Mouse (Mus musculus) central nervous system, embryonic 11.5 days (tissue): ENCODE measurements around the gene Ctbs. TPM values are rescaled to one million over a fixed set of nuclear protein-coding genes. Genes with fewer than 3 reads are reported as not detected.

Experiments
- polyA plus RNA-seq: library from polyadenylated mRNA; depleted of rRNA; stranded (reverse); fragments of >200 nt; gene quantifications from 2 replicates; pipeline ENCODE4 v1.2.3, GENCODE M21; 2012; rRNA removed

Ctbs gene
- 2.1 and 4.1 TPM in 2 replicates for polyA plus RNA-seq

GRCm38 (mm10) chr3:146449745-146450250, at the start of gene Ctbs:
Gene Ctbs, plus strand, starts transcription at chr3:146449795.

GRCm38 (mm10) chr3:146404311-146405201, 45.0 kb upstream of the Ctbs start, which contains the start of gene Ssx2ip:
Gene Ssx2ip, plus strand, starts transcription at chr3:146404642.

DNA sequence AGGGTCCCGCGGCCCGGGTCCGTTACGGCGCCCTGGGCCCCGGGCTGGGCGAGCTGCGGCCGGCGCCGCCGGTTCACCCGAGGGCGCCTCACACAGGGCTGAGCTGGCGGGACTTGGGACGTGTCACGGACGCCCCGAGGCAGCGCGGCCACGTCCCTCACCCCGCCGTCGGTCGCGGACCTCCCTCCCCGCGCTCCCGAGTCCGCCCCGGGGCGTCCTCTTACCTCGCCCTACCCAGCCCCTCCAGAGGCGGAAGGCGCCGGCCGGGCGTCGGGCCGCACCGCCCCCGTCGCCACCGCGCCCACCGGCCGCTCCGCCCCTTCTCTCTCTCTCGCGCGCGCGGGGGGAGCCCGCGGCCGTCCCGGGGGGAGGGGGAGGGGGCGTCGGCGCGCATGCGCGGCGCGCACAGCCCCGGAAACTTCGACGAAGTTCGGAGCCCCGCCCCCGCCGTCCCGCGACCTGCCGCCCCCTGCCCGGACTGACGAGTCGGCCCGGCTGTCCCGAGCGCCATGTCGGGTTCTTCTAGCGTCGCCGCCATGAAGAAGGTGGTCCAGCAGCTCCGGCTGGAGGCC, 49.9 kb downstream of the Ctbs start, which contains the start of the genes Spata1 and Gng5:
TSS of gene Spata1 (minus strand) at position 323 of the 572 bp plus-strand sequence.
TSS of gene Gng5 (plus strand) at position 377 of the 572 bp plus-strand sequence.

Other genes starting within 250 kb of the Ctbs start
- gene Lpar3, start 228.8 kb upstream of the Ctbs start, polyA plus RNA-seq = 0.32 and 1.4 TPM in 2 replicates
- 17.2 and 22.1 TPM in 2 replicates for gene Ssx2ip, start 45.2 kb upstream of the Ctbs start, polyA plus RNA-seq
- 9.0 and 11.3 TPM in 2 replicates for gene Spata1, start 50.0 kb downstream of the Ctbs start, polyA plus RNA-seq
- 203 and 429 TPM in 2 replicates for gene Gng5, start 50.0 kb downstream of the Ctbs start, polyA plus RNA-seq
- gene Rpf1, start 71.6 kb downstream of the Ctbs start, polyA plus RNA-seq = 55.2 and 63.2 TPM in 2 replicates
- gene Uox, start 120.6 kb downstream of the Ctbs start, polyA plus RNA-seq = 0.16 TPM in 1 of 2 replicates, not detected in the other
- 0.05 TPM in 1 of 2 replicates, not detected in the other for gene Dnase2b, start 165.8 kb downstream of the Ctbs start, polyA plus RNA-seq
- gene 4930503B20Rik, start 201.5 kb downstream of the Ctbs start, polyA plus RNA-seq = 0.12 TPM in 1 of 2 replicates, not detected in the other
- gene Samd13, start 235.8 kb downstream of the Ctbs start, polyA plus RNA-seq = 0.26 and 0.42 TPM in 2 replicates